Mouse (Mus musculus) stomach, postnatal 0 days (tissue): Measurements from ENCODE around the gene Tectb.

ENCODE experiments used
- CTCF ChIP-seq: IDR thresholded peaks from 2 replicates; pipeline ENCODE4 v1.5.1; 2016; ENCODE audit warnings: antibody characterized with exemption, low read depth, mild to moderate bottlenecking, moderate library complexity
- EP300 ChIP-seq: optimal IDR thresholded peaks from 2 replicates; pipeline ENCODE3; 2016; ENCODE audit warnings: antibody characterized with exemption

GRCm38 (mm10) chr19:55139301-55139700 is 41.2 kb upstream of the Tectb start:
- TF ChIP-seq CTCF (no peak), EP300 (no peak)
